22 mouse cellular contexts compared by ENCODE assay signal in genomic region chr6:21502921-21503320, GRCm38 (mm10).
DNase-seq lines count a peak whose midpoint lies in the region; ATAC-seq lines count a peak whose summit lies in the region.
"Had no signal": no experiment of that assay in that cellular context is flagged by ENCODE, and none has a peak within 500 bp of the region (broad histone marks: within the 10 kb centered on the region; RNA-seq: fewer than 3 reads in every experiment).

No protein-coding gene starts in this region.

- ATAC-seq in limb, embryonic 11.5 days (ENCODE audit: insufficient number of reproducible peaks, low FRiP score, low TSS enrichment, low read depth): peak; percentile 67; the same call in 1 of the 2 replicates
- ATAC-seq in limb, embryonic 13.5 days (ENCODE audit: low FRiP score, low read depth): peak; percentile 54
- ATAC-seq: forebrain, embryonic 14.5 days had no signal

- H3K27me3 ChIP-seq in limb, embryonic 11.5 days (ENCODE audit: control insufficient read depth, insufficient read depth, low read length): no peaks in the 10 kb centered on the region
- no peaks in the 10 kb centered on the region for H3K27me3 ChIP-seq in limb, embryonic 10.5 days (ENCODE audit: low read depth, poor library complexity, severe bottlenecking)
- no peaks in the 10 kb centered on the region for H3K27me3 ChIP-seq in limb, embryonic 13.5 days
- H3K27me3 ChIP-seq: embryonic facial prominence, embryonic 13.5 days; embryonic facial prominence, embryonic 15.5 days; forebrain, embryonic 12.5 days had no signal

- H3K4me3 ChIP-seq in limb, embryonic 11.5 days (ENCODE audit: low read depth, low read length): no peak overlapping the region
- no peak overlapping the region for H3K4me3 ChIP-seq in limb, embryonic 10.5 days
- no peak overlapping the region for H3K4me3 ChIP-seq in limb, embryonic 13.5 days
- H3K4me3 ChIP-seq: embryonic facial prominence, embryonic 13.5 days; embryonic facial prominence, embryonic 15.5 days; erythroblast, embryonic 14.5 days; forebrain, embryonic 10.5 days; forebrain, embryonic 12.5 days had no signal

- no peaks in the 10 kb centered on the region for H3K36me3 ChIP-seq in limb, embryonic 11.5 days (ENCODE audit: control insufficient read depth, insufficient read depth, low read length)
- H3K36me3 ChIP-seq in limb, embryonic 10.5 days: no peaks in the 10 kb centered on the region
- no peaks in the 10 kb centered on the region for H3K36me3 ChIP-seq in limb, embryonic 13.5 days
- H3K36me3 ChIP-seq: embryonic facial prominence, embryonic 13.5 days; embryonic facial prominence, embryonic 15.5 days; forebrain, embryonic 10.5 days; forebrain, embryonic 12.5 days had no signal

- no peak overlapping the region for H3K27ac ChIP-seq in limb, embryonic 11.5 days (replicated peaks; ENCODE audit: low read depth, low read length)
- H3K27ac ChIP-seq in limb, embryonic 10.5 days: no peak overlapping the region
- H3K27ac ChIP-seq in limb, embryonic 13.5 days: no peak overlapping the region
- H3K27ac ChIP-seq: embryonic facial prominence, embryonic 13.5 days; embryonic facial prominence, embryonic 15.5 days; forebrain, embryonic 10.5 days; forebrain, embryonic 12.5 days had no signal

- no peak for DNase-seq in limb, embryonic 11.5 days (ENCODE audit: low spot score)
- no peak for DNase-seq in limb, embryonic 10.5 days (ENCODE audit: low spot score)
- DNase-seq in hindlimb bud, embryonic 11.5 days (ENCODE audit: extremely low spot score, low read depth, low spot score): peak; percentile 58
- DNase-seq in thymus, postnatal 10 days (ENCODE audit: low spot score in 2 of 2): no peak
- DNase-seq in left cerebral cortex, adult 9 months (ENCODE audit: low spot score in 2 of 2): no peak
- DNase-seq: adrenal gland, adult 2 months; adrenal gland, postnatal 10 days; adrenal gland, postnatal 25 days; cerebellum, adult 11 months; cerebellum, adult 18-20 months; cerebellum, adult 8-10 months; cerebellum, adult 9-11 months; cerebellum, postnatal 14 days; cerebellum, postnatal 36 days; embryo, embryonic 11 days had no signal

- H3K4me2 ChIP-seq in limb, embryonic 11.5 days (ENCODE audit: low read depth, severe bottlenecking): no peak overlapping the region
- no peak overlapping the region for H3K4me2 ChIP-seq in limb, embryonic 13.5 days (replicated peaks)
- H3K4me2 ChIP-seq: embryonic facial prominence, embryonic 13.5 days; embryonic facial prominence, embryonic 15.5 days; forebrain, embryonic 12.5 days had no signal

- no peaks in the 10 kb centered on the region for H3K4me1 ChIP-seq in limb, embryonic 11.5 days (ENCODE audit: control insufficient read depth, insufficient read depth, low read length)
- no peaks in the 10 kb centered on the region for H3K4me1 ChIP-seq in limb, embryonic 10.5 days
- no peaks in the 10 kb centered on the region for H3K4me1 ChIP-seq in limb, embryonic 13.5 days
- H3K4me1 ChIP-seq: embryonic facial prominence, embryonic 13.5 days; embryonic facial prominence, embryonic 15.5 days; forebrain, embryonic 10.5 days; forebrain, embryonic 12.5 days had no signal

- H3K9ac ChIP-seq in limb, embryonic 11.5 days (ENCODE audit: low read length): no peak overlapping the region
- no peak overlapping the region for H3K9ac ChIP-seq in limb, embryonic 13.5 days
- H3K9ac ChIP-seq: embryonic facial prominence, embryonic 13.5 days; embryonic facial prominence, embryonic 15.5 days; forebrain, embryonic 12.5 days had no signal

- H3K9me3 ChIP-seq in limb, embryonic 11.5 days (ENCODE audit: control insufficient read depth, low read length): no peaks in the 10 kb centered on the region
- H3K9me3 ChIP-seq in limb, embryonic 10.5 days (replicated peaks): no peaks in the 10 kb centered on the region
- H3K9me3 ChIP-seq in limb, embryonic 13.5 days: no peaks in the 10 kb centered on the region
- H3K9me3 ChIP-seq: embryonic facial prominence, embryonic 13.5 days; embryonic facial prominence, embryonic 15.5 days; forebrain, embryonic 10.5 days; forebrain, embryonic 12.5 days had no signal

- WGBS in limb, embryonic 11.5 days: 41% methylated on average over 1 of the region's 1 CpGs
- WGBS in limb, embryonic 10.5 days: 59% methylated on average over 1 of the region's 1 CpGs
- 45% methylated on average over 1 of the region's 1 CpGs for WGBS in limb, embryonic 13.5 days
